Mouse (Mus musculus): ENCODE results near the gene Thap7. TPM values are rescaled to one million over a fixed set of nuclear protein-coding genes. Genes with fewer than 3 reads are reported as not detected.

The Thap7 gene
- 41.0 and 42.4 TPM in 2 replicates for polyA plus RNA-seq (2015; fragmentation: Nextera tagmentation; extraction: Ambion mirVana)

DNA sequence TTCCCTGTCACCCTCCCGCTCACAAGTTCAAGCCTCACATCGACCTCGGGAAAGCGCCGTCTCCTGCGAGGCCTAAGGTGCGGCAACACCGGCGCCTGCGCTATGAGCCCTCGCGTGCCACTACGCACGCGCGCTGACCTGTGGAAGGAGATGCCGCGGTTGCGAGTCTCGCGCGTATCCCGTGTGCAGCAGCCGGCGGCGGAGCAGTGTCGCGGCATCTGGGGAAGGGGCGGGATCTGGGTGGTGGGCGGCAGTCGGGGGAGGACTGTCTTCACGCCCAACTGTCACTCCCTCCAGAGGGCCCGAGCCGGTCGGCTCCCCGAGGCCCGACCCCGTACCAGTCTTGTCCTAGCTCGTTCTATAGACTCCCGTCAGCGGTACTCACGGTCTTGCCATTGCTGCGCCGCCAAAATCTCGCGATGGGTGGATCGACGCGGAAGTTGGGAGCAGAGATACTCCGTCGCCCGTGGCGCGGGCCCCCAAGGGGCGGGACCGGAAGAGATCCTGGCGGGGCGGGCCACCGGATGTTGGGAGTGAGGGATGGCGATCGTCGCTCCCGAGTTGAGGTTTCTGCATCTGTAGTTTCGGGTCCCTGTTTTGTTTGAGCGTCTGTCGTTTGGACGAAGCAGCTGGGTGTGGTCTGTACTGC, at the start of gene Thap7:
TSS of gene Thap7 (minus strand) at position 497 of the 649 bp plus-strand sequence.
- H3K36me3 ChIP-seq (ENCODE audit: control insufficient read depth, insufficient read depth, low read length), result peaks cover 18% of the 10 kb centered on the region
- H3K4me3 ChIP-seq (ENCODE audit: low read depth, low read length), result peak within 1 kb of the TSS; percentile 66
- WGBS, result under 1% methylated on average over 67 of the region's 67 CpGs
- TF ChIP-seq CTCF (IDR thresholded peaks at IDR 0.05; ENCODE audit: low read depth) (no peak), EP300 (optimal IDR thresholded peaks at IDR 0.05) (peak; percentile 97)
- H3K27me3 ChIP-seq (ENCODE audit: control insufficient read depth, insufficient read depth, low read length), result no peaks in the 10 kb centered on the region
- H3K9me3 ChIP-seq (ENCODE audit: control insufficient read depth, low read length), result no peaks in the 10 kb centered on the region
- H3K4me2 ChIP-seq (replicated peaks; ENCODE audit: low read depth), result peak within 1 kb of the TSS; percentile 90
- DNase-seq (ENCODE audit: low spot score) (peak; percentile 98), ATAC-seq (ENCODE audit: low FRiP score, low TSS enrichment) (peak; percentile 97)
- peaks cover 8% of the 10 kb centered on the region; the same call in 1 of the 2 replicates for H3K4me1 ChIP-seq (replicated peaks; ENCODE audit: control insufficient read depth, insufficient read depth)
- H3K27ac ChIP-seq (replicated peaks), result peak within 1 kb of the TSS; percentile 99
- peak within 1 kb of the TSS; percentile 85 for H3K9ac ChIP-seq (ENCODE audit: low read length)

DNA sequence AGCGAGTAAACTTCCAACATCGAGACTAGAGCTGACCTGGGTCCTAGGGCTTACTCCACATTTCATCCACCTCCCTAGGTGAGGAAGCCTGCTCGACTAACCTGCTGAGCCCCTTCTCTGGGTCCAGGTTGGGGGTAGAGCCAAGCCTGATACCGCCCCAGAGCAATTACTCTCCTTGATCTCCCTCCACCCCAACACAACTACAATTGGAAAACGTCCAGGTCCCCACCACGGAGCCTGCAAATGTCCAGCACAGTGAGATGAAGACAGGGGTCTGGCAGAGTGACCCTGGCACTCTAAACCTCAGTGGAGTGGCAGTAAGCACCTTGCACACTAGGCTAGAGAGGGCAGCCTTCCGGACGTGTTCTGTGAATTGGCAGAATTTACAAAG, 45.9 kb upstream of the Thap7 start:
- peak overlapping the region; percentile 73; the same call in 1 of the 2 replicates for H3K27ac ChIP-seq (replicated peaks)
- TF ChIP-seq CTCF (IDR thresholded peaks at IDR 0.05; ENCODE audit: low read depth), result no peak
- no peak for TF ChIP-seq EP300 (optimal IDR thresholded peaks at IDR 0.05)
- peak overlapping the region; percentile 67 for H3K9ac ChIP-seq (ENCODE audit: low read length)

DNA sequence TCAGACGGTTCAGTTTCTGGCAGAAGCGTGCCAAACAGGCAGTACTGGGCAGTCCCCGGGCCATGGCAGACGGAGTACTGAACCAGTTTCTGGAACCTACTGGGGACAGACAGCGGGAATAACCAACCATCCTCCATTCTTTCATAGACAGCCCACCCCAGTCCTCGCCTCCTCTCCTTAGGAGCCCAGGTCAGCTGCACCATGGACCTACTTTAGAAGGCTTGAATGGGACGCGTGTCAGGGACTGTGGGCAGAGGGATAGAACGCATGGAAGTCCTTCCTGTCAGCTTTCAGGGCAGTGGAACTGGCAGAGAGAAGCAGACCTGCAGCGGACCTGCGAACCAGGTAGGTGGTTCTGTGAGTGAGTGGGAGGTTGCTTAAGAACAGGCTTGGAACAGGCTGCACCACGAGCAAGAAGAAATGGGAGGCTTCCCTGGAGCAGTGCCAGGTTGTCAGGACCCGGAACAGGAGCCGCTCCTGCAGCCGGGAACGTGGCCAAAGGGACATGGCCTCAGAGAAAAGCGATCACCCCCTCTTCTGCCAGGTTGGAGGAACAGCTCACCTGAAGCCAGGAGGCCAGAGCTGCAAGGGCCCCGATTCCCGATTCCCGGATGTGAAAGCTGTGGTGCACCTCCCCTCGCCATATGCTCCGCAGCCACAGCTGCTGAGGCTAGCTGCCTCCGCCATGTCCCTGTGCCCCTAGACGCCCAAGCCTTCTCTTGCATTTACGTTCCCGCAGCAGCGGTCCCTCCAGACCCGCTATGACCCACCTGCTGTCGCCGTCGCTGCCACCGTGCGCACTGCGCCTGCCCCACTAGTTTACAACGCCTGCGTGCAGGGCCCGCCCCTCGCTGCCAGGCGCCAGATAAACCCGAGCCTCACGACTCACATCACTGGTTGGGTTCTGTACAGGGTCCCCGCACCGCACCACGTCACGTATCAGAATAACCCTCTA, 45.2 kb upstream of the Thap7 start:
- Histone ChIP-seq H3K4me1 (replicated peaks; ENCODE audit: control insufficient read depth, insufficient read depth) (peaks cover 3% of the 10 kb centered on the region; the same call in 1 of the 2 replicates), H3K27me3 (ENCODE audit: control insufficient read depth, insufficient read depth, low read length) (no peaks in the 10 kb centered on the region), H3K27ac (replicated peaks) (peak overlapping the region; percentile 73), H3K9ac (ENCODE audit: low read length) (peak overlapping the region; percentile 67), H3K4me2 (replicated peaks; ENCODE audit: low read depth) (peak overlapping the region; percentile 88), H3K4me3 (ENCODE audit: low read depth, low read length) (peak overlapping the region; percentile 57), H3K36me3 (ENCODE audit: control insufficient read depth, insufficient read depth, low read length) (no peaks in the 10 kb centered on the region), H3K9me3 (ENCODE audit: control insufficient read depth, low read length) (no peaks in the 10 kb centered on the region)
- WGBS, result 12% methylated on average over 45 of the region's 45 CpGs
- DNase-seq (ENCODE audit: low spot score) (peak; percentile 93), ATAC-seq (ENCODE audit: low FRiP score, low TSS enrichment) (peak; percentile 81)
- peak; percentile 26; the same call in 1 of the 2 replicates for TF ChIP-seq CTCF (IDR thresholded peaks at IDR 0.05; ENCODE audit: low read depth)
- no peak for TF ChIP-seq EP300 (optimal IDR thresholded peaks at IDR 0.05)

More for the DNA sequence above, 45.9 kb upstream of the Thap7 start:
- DNase-seq (ENCODE audit: low spot score) (no peak), ATAC-seq (ENCODE audit: low FRiP score, low TSS enrichment) (no peak)
- WGBS, result 19% methylated on average over 8 of the region's 8 CpGs
- no peaks in the 10 kb centered on the region for H3K9me3 ChIP-seq (ENCODE audit: control insufficient read depth, low read length)
- peaks cover 3% of the 10 kb centered on the region; the same call in 1 of the 2 replicates for H3K4me1 ChIP-seq (replicated peaks; ENCODE audit: control insufficient read depth, insufficient read depth)
- peak overlapping the region; percentile 88 for H3K4me2 ChIP-seq (replicated peaks; ENCODE audit: low read depth)
- peak overlapping the region; percentile 57 for H3K4me3 ChIP-seq (ENCODE audit: low read depth, low read length)
- H3K36me3 ChIP-seq (ENCODE audit: control insufficient read depth, insufficient read depth, low read length), result no peaks in the 10 kb centered on the region
- no peaks in the 10 kb centered on the region for H3K27me3 ChIP-seq (ENCODE audit: control insufficient read depth, insufficient read depth, low read length)

DNA sequence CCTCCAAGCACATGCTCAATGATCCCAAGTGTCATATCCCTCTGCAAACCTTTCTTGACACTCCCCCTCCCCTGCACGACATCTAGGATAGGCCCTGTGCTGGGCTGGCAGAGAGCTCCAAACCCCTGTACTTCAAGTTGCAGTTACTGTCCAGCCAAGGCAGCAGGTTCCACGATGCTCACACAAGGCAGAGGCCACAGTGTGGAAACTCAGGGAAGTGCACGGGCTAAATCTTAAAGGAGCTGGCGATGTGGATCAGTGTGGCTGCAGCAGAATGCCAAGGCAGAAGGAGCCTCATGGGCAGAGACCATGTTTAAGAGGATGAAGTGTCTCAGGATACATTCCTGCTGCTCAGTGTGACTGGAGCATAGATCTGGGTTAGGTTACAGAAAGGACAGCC, 35.2 kb upstream of the Thap7 start:
- DNase-seq (ENCODE audit: low spot score), result peak; percentile 30
- no peaks in the 10 kb centered on the region for H3K36me3 ChIP-seq (ENCODE audit: control insufficient read depth, insufficient read depth, low read length)
- no peaks in the 10 kb centered on the region for H3K9me3 ChIP-seq (ENCODE audit: control insufficient read depth, low read length)
- H3K27ac ChIP-seq (replicated peaks), result no peak overlapping the region
- no peak overlapping the region for H3K9ac ChIP-seq (ENCODE audit: low read length)
- no peak for ATAC-seq (ENCODE audit: low FRiP score, low TSS enrichment)
- TF ChIP-seq CTCF (IDR thresholded peaks at IDR 0.05; ENCODE audit: low read depth), result peak; percentile 61
- TF ChIP-seq EP300 (optimal IDR thresholded peaks at IDR 0.05), result no peak
- no peaks in the 10 kb centered on the region for H3K27me3 ChIP-seq (ENCODE audit: control insufficient read depth, insufficient read depth, low read length)
- H3K4me1 ChIP-seq (replicated peaks; ENCODE audit: control insufficient read depth, insufficient read depth), result 0 out of 2 replicates have a peak, but pooled peaks cover 2% of the 10 kb centered on the region
- H3K4me2 ChIP-seq (replicated peaks; ENCODE audit: low read depth), result no peak overlapping the region
- 25% methylated on average over 4 of the region's 4 CpGs for WGBS
- H3K4me3 ChIP-seq (ENCODE audit: low read depth, low read length), result no peak overlapping the region

DNA sequence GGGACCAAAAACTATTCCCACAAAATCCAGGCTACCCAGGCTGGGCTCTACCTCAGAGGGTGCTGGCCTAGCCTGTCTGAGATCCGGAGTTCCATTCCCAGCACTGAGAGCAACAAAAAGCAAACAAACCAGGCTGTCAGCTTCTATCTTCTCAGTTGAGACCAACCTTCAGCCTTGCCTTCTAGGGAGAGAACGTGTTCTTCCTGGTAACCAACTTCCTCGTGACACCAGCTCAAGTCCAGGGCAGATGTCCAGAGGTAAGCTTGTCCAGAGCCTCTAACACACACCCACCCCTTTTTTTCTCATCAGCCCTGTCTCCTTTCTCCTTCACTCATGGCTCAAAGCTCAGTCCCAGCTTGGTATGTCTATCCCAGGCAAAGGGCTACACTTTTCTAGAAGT, 33.8 kb upstream of the Thap7 start:
- Histone ChIP-seq H3K36me3 (ENCODE audit: control insufficient read depth, insufficient read depth, low read length) (no peaks in the 10 kb centered on the region), H3K27ac (replicated peaks) (no peak overlapping the region), H3K4me3 (ENCODE audit: low read depth, low read length) (no peak overlapping the region), H3K4me1 (replicated peaks; ENCODE audit: control insufficient read depth, insufficient read depth) (0 out of 2 replicates have a peak, but pooled peaks cover 2% of the 10 kb centered on the region), H3K27me3 (ENCODE audit: control insufficient read depth, insufficient read depth, low read length) (no peaks in the 10 kb centered on the region), H3K4me2 (replicated peaks; ENCODE audit: low read depth) (no peak overlapping the region), H3K9me3 (ENCODE audit: control insufficient read depth, low read length) (no peaks in the 10 kb centered on the region), H3K9ac (ENCODE audit: low read length) (no peak overlapping the region)
- WGBS, result 52% methylated on average over 3 of the region's 3 CpGs
- DNase-seq (ENCODE audit: low spot score), result no peak
- no peak for TF ChIP-seq CTCF (IDR thresholded peaks at IDR 0.05; ENCODE audit: low read depth)
- TF ChIP-seq EP300 (optimal IDR thresholded peaks at IDR 0.05), result no peak
- no peak for ATAC-seq (ENCODE audit: low FRiP score, low TSS enrichment)
